Mouse (Mus musculus): ENCODE results near the gene Apoh.

- TF ChIP-seq CTCF (IDR thresholded peaks at IDR 0.05 in 2 of 3, conservative IDR thresholded peaks at IDR 0.05 in 1 of 3; ENCODE audit: control insufficient read depth in 1 of 3, insufficient read depth in 1 of 3, low read depth in 2 of 3, low read length in 3 of 3, poor library complexity in 1 of 3, severe bottlenecking in 1 of 3) (no peak), POLR2A (IDR thresholded peaks at IDR 0.05; ENCODE audit: control insufficient read depth in 1 of 2, insufficient read depth in 1 of 2, low read depth in 1 of 2, low read length in 2 of 2, poor library complexity in 1 of 2) (no peak), CHD2 (IDR thresholded peaks at IDR 0.05; ENCODE audit: low read length) (no peak), TAL1 (IDR thresholded peaks at IDR 0.05; ENCODE audit: low read length) (no peak), USF2 (IDR thresholded peaks at IDR 0.05; ENCODE audit: borderline replicate concordance in 1 of 2, insufficient read depth in 1 of 2, low read depth in 1 of 2, low read length in 2 of 2) (no peak), ETS1 (IDR thresholded peaks at IDR 0.05; ENCODE audit: low read depth, low read length) (no peak), MAFK (IDR thresholded peaks at IDR 0.05; ENCODE audit: borderline replicate concordance, low read depth, low read length) (no peak), KAT2A (conservative IDR thresholded peaks at IDR 0.05; ENCODE audit: low read depth, low read length) (no peak), EP300 (IDR thresholded peaks at IDR 0.05; ENCODE audit: low read depth in 1 of 2, low read length in 2 of 2) (no peak), MAX (IDR thresholded peaks at IDR 0.05; ENCODE audit: low read length) (no peak), TBP (IDR thresholded peaks at IDR 0.05; ENCODE audit: low read depth, low read length) (no peak), ZNF384 (IDR thresholded peaks at IDR 0.05; ENCODE audit: low read depth, low read length) (no peak), USF1 (IDR thresholded peaks at IDR 0.05; ENCODE audit: low read depth, low read length) (no peak), MXI1 (IDR thresholded peaks at IDR 0.05; ENCODE audit: low read depth, low read length) (no peak)
Observed at GRCm38 (mm10) chr11:108365600-108365999, 22.4 kb downstream of the Apoh start.

Data from MEL (cell line).